In genomic region chr19:47445726-47446125, GRCm38 (mm10) we compare ENCODE assay signal across 18 mouse cellular contexts. TPM values are rescaled to one million over a fixed set of nuclear protein-coding genes. Genes with fewer than 3 reads are reported as not detected.
A peak's percentile ranks its signal among the peaks of the same experiment; 100 is the strongest.
DNase-seq lines count a peak whose midpoint lies in the region; ATAC-seq and TF ChIP-seq lines count a peak whose summit lies in the region.
"Had no signal": no experiment of that assay in that cellular context is flagged by ENCODE, and none has a peak within 500 bp of the region (broad histone marks: within the 10 kb centered on the region; RNA-seq: fewer than 3 reads in every experiment).

No protein-coding gene starts in this region.

- H3K27me3 ChIP-seq in liver, adult 2 months (ENCODE audit: control insufficient read depth, insufficient read depth, low read length) = no peaks in the 10 kb centered on the region
- no peaks in the 10 kb centered on the region for H3K27me3 ChIP-seq in liver, embryonic 11.5 days (replicated peaks; ENCODE audit: control insufficient read depth, insufficient read depth, low read length)
- H3K27me3 ChIP-seq in stomach, embryonic 14.5 days (ENCODE audit: control insufficient read depth, insufficient read depth, low read length) = no peaks in the 10 kb centered on the region
- H3K27me3 ChIP-seq in hindbrain, embryonic 16.5 days (replicated peaks; ENCODE audit: control insufficient read depth, insufficient read depth, low read length) = no peaks in the 10 kb centered on the region
- H3K27me3 ChIP-seq: liver, embryonic 13.5 days; neural tube, embryonic 15.5 days; Patski had no signal

- intact Hi-C loops in gastrocnemius, adult 2 months (cut with DNase I) = no loop called here

- no peak overlapping the region for H3K9ac ChIP-seq in liver, adult 2 months (ENCODE audit: low read depth, low read length)
- no peak overlapping the region for H3K9ac ChIP-seq in liver, embryonic 11.5 days (ENCODE audit: low read depth, low read length)
- H3K9ac ChIP-seq in stomach, embryonic 14.5 days (replicated peaks; ENCODE audit: low read depth, low read length) = no peak overlapping the region
- no peak overlapping the region for H3K9ac ChIP-seq in hindbrain, embryonic 16.5 days (ENCODE audit: low read depth, low read length)
- H3K9ac ChIP-seq: liver, embryonic 13.5 days; neural tube, embryonic 15.5 days had no signal

- H3K79me2 ChIP-seq in liver, adult 2 months (ENCODE audit: control insufficient read depth, insufficient read depth, low read length) = peaks cover 52% of the 10 kb centered on the region

- H3K4me1 ChIP-seq in liver, adult 2 months (ENCODE audit: control insufficient read depth, insufficient read depth, low read length) = peaks cover 45% of the 10 kb centered on the region
- H3K4me1 ChIP-seq in liver, embryonic 11.5 days (replicated peaks; ENCODE audit: control insufficient read depth, insufficient read depth, low read length) = peaks cover 73% of the 10 kb centered on the region
- peaks cover 78% of the 10 kb centered on the region for H3K4me1 ChIP-seq in stomach, embryonic 14.5 days (ENCODE audit: control insufficient read depth, insufficient read depth, low read length)
- peaks cover 25% of the 10 kb centered on the region for H3K4me1 ChIP-seq in hindbrain, embryonic 16.5 days (ENCODE audit: control insufficient read depth, insufficient read depth, low read depth, low read length)

- WGBS in liver, adult 2 months = 34% methylated on average over 6 of the region's 6 CpGs
- WGBS in liver, embryonic 11.5 days = 77% methylated on average over 6 of the region's 6 CpGs
- 62% methylated on average over 6 of the region's 6 CpGs for WGBS in stomach, embryonic 14.5 days
- 74% methylated on average over 6 of the region's 6 CpGs for WGBS in hindbrain, embryonic 16.5 days

- TF ChIP-seq POLR2A in liver, adult 2 months (IDR thresholded peaks at IDR 0.05; ENCODE audit: extremely low read depth, insufficient read depth, low read length) = no peak

- no peak overlapping the region; the same call in 1 of the 2 replicates for H3K4me2 ChIP-seq in liver, embryonic 11.5 days
- no peak overlapping the region for H3K4me2 ChIP-seq in stomach, embryonic 14.5 days (replicated peaks; ENCODE audit: low read depth, low read length)
- no peak overlapping the region for H3K4me2 ChIP-seq in hindbrain, embryonic 16.5 days (ENCODE audit: low read length)
- H3K4me2 ChIP-seq: neural tube, embryonic 15.5 days had no signal

- no peak for DNase-seq in gastrocnemius, adult 2 months
- DNase-seq in gastrocnemius, adult 18-20 months (ENCODE audit: low spot score) = no peak
- peak; percentile 64 for DNase-seq in liver, adult 2 months (ENCODE audit: extremely low read depth, low read depth, low spot score)
- DNase-seq in liver, embryonic 11.5 days (ENCODE audit: low spot score) = no peak
- DNase-seq in induced T-regulatory cell, adult 2 months (ENCODE audit: low read depth) = peak; percentile 15
- no peak for DNase-seq in thymus, postnatal 25 days
- DNase-seq: cerebellum, postnatal 14 days; gastrocnemius, postnatal 36 days; kidney, adult 11 months; kidney, postnatal 25 days; liver, embryonic 13.5 days; retina, postnatal 1 day; thymus, postnatal 36 days had no signal

- no peak for ATAC-seq in liver, embryonic 11.5 days (replicated peaks; ENCODE audit: low FRiP score)
- ATAC-seq in stomach, embryonic 14.5 days (ENCODE audit: insufficient number of reproducible peaks, insufficient read depth, low FRiP score, low read depth) = no peak
- ATAC-seq in hindbrain, embryonic 16.5 days = no peak
- ATAC-seq: Patski had no signal

- no peak overlapping the region for H3K4me3 ChIP-seq in gastrocnemius, adult 2 months
- no peak overlapping the region for H3K4me3 ChIP-seq in liver, adult 2 months (ENCODE audit: insufficient read depth, low read depth, low read length)
- H3K4me3 ChIP-seq in liver, embryonic 11.5 days (ENCODE audit: low read depth, low read length) = no peak overlapping the region
- H3K4me3 ChIP-seq in stomach, embryonic 14.5 days (ENCODE audit: low read depth, low read length) = no peak overlapping the region
- H3K4me3 ChIP-seq in hindbrain, embryonic 16.5 days (ENCODE audit: low read length) = no peak overlapping the region
- H3K4me3 ChIP-seq: liver, embryonic 13.5 days; midbrain, embryonic 10.5 days; neural tube, embryonic 15.5 days had no signal

- H3K36me3 ChIP-seq in liver, adult 2 months (ENCODE audit: control insufficient read depth, insufficient read depth, low read length) = no peaks in the 10 kb centered on the region
- H3K36me3 ChIP-seq in liver, embryonic 11.5 days (ENCODE audit: control insufficient read depth, insufficient read depth, low read length) = no peaks in the 10 kb centered on the region
- no peaks in the 10 kb centered on the region for H3K36me3 ChIP-seq in stomach, embryonic 14.5 days (ENCODE audit: control insufficient read depth, insufficient read depth, low read length)
- no peaks in the 10 kb centered on the region for H3K36me3 ChIP-seq in hindbrain, embryonic 16.5 days (ENCODE audit: control insufficient read depth, insufficient read depth, low read length)
- H3K36me3 ChIP-seq: liver, embryonic 13.5 days; midbrain, embryonic 10.5 days; neural tube, embryonic 15.5 days had no signal

- no peak for TF ChIP-seq CTCF in gastrocnemius, adult 2 months (IDR thresholded peaks at IDR 0.05)
- TF ChIP-seq CTCF in liver, adult 2 months (IDR thresholded peaks at IDR 0.05; ENCODE audit: low read depth, low read length) = no peak

- H3K27ac ChIP-seq in gastrocnemius, adult 2 months = peak overlapping the region; percentile 91
- peak overlapping the region; percentile 45 for H3K27ac ChIP-seq in liver, adult 2 months (replicated peaks; ENCODE audit: insufficient read depth, low read depth, low read length)
- no peak overlapping the region; the same call in 1 of the 2 replicates for H3K27ac ChIP-seq in liver, embryonic 11.5 days (ENCODE audit: low read depth, low read length)
- peak overlapping the region; percentile 6; the same call in 1 of the 2 replicates for H3K27ac ChIP-seq in stomach, embryonic 14.5 days (ENCODE audit: low read length)
- H3K27ac ChIP-seq in hindbrain, embryonic 16.5 days (ENCODE audit: low read depth, low read length) = no peak overlapping the region
- H3K27ac ChIP-seq: neural tube, embryonic 15.5 days had no signal

- no peaks in the 10 kb centered on the region for H3K9me3 ChIP-seq in liver, embryonic 11.5 days (ENCODE audit: control insufficient read depth, low read length)
- no peaks in the 10 kb centered on the region for H3K9me3 ChIP-seq in stomach, embryonic 14.5 days (ENCODE audit: control insufficient read depth, low read depth, low read length)
- no peaks in the 10 kb centered on the region for H3K9me3 ChIP-seq in hindbrain, embryonic 16.5 days (ENCODE audit: control insufficient read depth, low read length)
- H3K9me3 ChIP-seq: liver, embryonic 13.5 days; midbrain, embryonic 10.5 days; neural tube, embryonic 15.5 days had no signal

RNA-seq across cellular contexts. Expression of gene Sh3pxd2a, which starts 18.5 kb away (rescaled TPM):
- 10 to 100 TPM; 37.7 to 44.7 TPM for total RNA-seq in gastrocnemius, adult 2 months (2021)
- total RNA-seq in gastrocnemius, adult 18-20 months (2021) = 10 to 100 TPM; 32.8 to 42.6 TPM
- total RNA-seq in liver, adult 2 months (2014; rRNA removed) = 4.2 and 7.0 TPM in 2 replicates
- 10.0 and 13.9 TPM in 2 replicates for polyA plus RNA-seq in liver, adult 2 months (2012; rRNA removed)
- 2.9 and 3.6 TPM in 2 replicates for polyA plus RNA-seq in liver, embryonic 11.5 days (2014; fragmentation: Nextera tagmentation; extraction: Ambion mirVana)
- 13.6 and 13.7 TPM in 2 replicates for polyA plus RNA-seq in stomach, embryonic 14.5 days (2014; fragmentation: Nextera tagmentation; extraction: Ambion mirVana)
- 1.8 and 2.2 TPM in 2 replicates for polyA plus RNA-seq in hindbrain, embryonic 16.5 days (2015; fragmentation: Nextera tagmentation; extraction: Ambion mirVana)

Comparison
In these comparisons a context has a peak if more than half of its experiments do, and no peak if none do; other contexts are left out.
1. DNase-seq: peak in liver, adult 2 months (single experiment) and induced T-regulatory cell, adult 2 months (single experiment); none in gastrocnemius, adult 2 months (single experiment), gastrocnemius, adult 18-20 months (single experiment), liver, embryonic 11.5 days (single experiment) and thymus, postnatal 25 days (single experiment).
2. H3K27ac ChIP-seq: peak in gastrocnemius, adult 2 months (single experiment), liver, adult 2 months (single experiment) and stomach, embryonic 14.5 days (single experiment); none in liver, embryonic 11.5 days (single experiment) and hindbrain, embryonic 16.5 days (single experiment).